Mouse (Mus musculus) forebrain, embryonic 12.5 days (tissue): Measurements from ENCODE around the gene Tacc2. TPM values are rescaled to one million over a fixed set of nuclear protein-coding genes. Genes with fewer than 3 reads are reported as not detected.

Experiments
- ATAC-seq: fragments of 200-750 bp; cut with Nextera tagmentation; 2 replicates; pipeline ENCODE4 v1.8.0; 2017; ENCODE audit warnings: moderate TSS enrichment; ENCODE audit not compliant: low FRiP score
- H3K27ac ChIP-seq: fragments of 300-500 bp; sonication (generic); 2 replicates; pipeline ENCODE4 v1.5.1; 2016; ENCODE audit warnings: mild to moderate bottlenecking
- H3K27me3 ChIP-seq: fragments of 300-500 bp; sonication (generic); 2 replicates; pipeline ENCODE4 v1.6.1; 2016; ENCODE audit warnings: mild to moderate bottlenecking
- H3K36me3 ChIP-seq: fragments of 300-500 bp; sonication (generic); replicated peaks from 2 replicates; pipeline ENCODE4 v1.6.1; 2016; ENCODE audit warnings: mild to moderate bottlenecking
- H3K4me1 ChIP-seq: fragments of 300-500 bp; sonication (generic); 2 replicates; pipeline ENCODE4 v1.6.1; 2016
- H3K4me2 ChIP-seq: fragments of 300-500 bp; sonication (generic); 2 replicates; pipeline ENCODE4 v1.6.1; 2016; ENCODE audit warnings: mild to moderate bottlenecking, moderate library complexity
- H3K4me3 ChIP-seq: fragments of 300-500 bp; sonication (generic); replicated peaks from 2 replicates; pipeline ENCODE4 v1.5.1; 2016; ENCODE audit warnings: mild to moderate bottlenecking
- H3K9ac ChIP-seq: fragments of 300-500 bp; sonication (generic); 2 replicates; pipeline ENCODE4 v1.6.1; 2016; ENCODE audit warnings: mild to moderate bottlenecking
- H3K9me3 ChIP-seq: fragments of 300-500 bp; sonication (generic); 2 replicates; pipeline ENCODE4 v1.6.1; 2016
- WGBS: fragments of 180-500 bp; shearing (Covaris S2); methylation state at CpG from one replicate; pipeline ENCODE4 v1.1.7; 2016; 5-methylcytosine and 5-hydroxymethylcytosine counted together
- polyA plus RNA-seq: library from polyadenylated mRNA; unstranded; fragments of >200 nt; fragmentation: Nextera tagmentation; extraction: Ambion mirVana; gene quantifications from 2 replicates; pipeline ENCODE4 v1.2.1, GENCODE M21; 2016

Gene Tacc2
- polyA plus RNA-seq, 1 experiment from 2014 or later = 54.8 TPM

- 86% methylated on average over 3 of the region's 3 CpGs for WGBS
- no peak overlapping the region for H3K9ac ChIP-seq
- no peak for ATAC-seq
- H3K4me2 ChIP-seq = no peak overlapping the region
- H3K27ac ChIP-seq = no peak overlapping the region
- no peak overlapping the region for H3K4me3 ChIP-seq
- 0 out of 2 replicates have a peak, but pooled peaks cover 12% of the 10 kb centered on the region for H3K4me1 ChIP-seq
- H3K9me3 ChIP-seq = no peaks in the 10 kb centered on the region
- peaks cover 8% of the 10 kb centered on the region for H3K27me3 ChIP-seq
- no peaks in the 10 kb centered on the region for H3K36me3 ChIP-seq
Measured at GRCm38 (mm10) chr7:130600074-130600473, 22.8 kb downstream of the Tacc2 start.

DNA sequence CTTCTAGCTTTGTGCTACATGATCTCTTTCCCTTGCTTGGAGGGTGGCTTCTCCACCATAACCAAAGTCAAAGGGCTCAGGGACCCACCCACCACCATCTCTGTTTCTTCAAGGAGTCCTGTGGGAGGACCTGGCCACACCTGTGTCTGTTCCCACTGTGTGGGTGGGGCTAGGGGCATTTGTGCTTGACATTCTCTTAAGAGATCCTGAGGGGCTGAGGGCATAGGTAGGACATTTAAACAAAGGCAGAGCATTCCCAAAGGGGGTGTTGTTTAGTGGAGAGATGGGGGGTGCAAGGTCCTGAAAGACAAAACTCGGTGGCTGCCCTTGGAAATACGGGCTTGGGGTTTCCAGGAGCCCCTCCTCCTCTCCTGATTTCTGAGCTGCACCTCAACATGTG, 23.3 kb downstream of the Tacc2 start:
- Histone ChIP-seq H3K9me3 (no peaks in the 10 kb centered on the region), H3K4me2 (no peak overlapping the region), H3K9ac (no peak overlapping the region), H3K36me3 (no peaks in the 10 kb centered on the region), H3K4me1 (0 out of 2 replicates have a peak, but pooled peaks cover 12% of the 10 kb centered on the region), H3K27ac (no peak overlapping the region), H3K4me3 (no peak overlapping the region), H3K27me3 (peaks cover 11% of the 10 kb centered on the region)
- 94% methylated on average over 2 of the region's 2 CpGs for WGBS
- no peak for ATAC-seq

- H3K27ac ChIP-seq = no peak overlapping the region
- no peaks in the 10 kb centered on the region for H3K36me3 ChIP-seq
- no peaks in the 10 kb centered on the region for H3K9me3 ChIP-seq
- no peak overlapping the region for H3K9ac ChIP-seq
- WGBS = 79% methylated on average over 1 of the region's 1 CpGs
- H3K4me3 ChIP-seq = no peak overlapping the region
- H3K4me2 ChIP-seq = no peak overlapping the region
- H3K4me1 ChIP-seq = 0 out of 2 replicates have a peak, but pooled peaks cover 1% of the 10 kb centered on the region
- no peak for ATAC-seq
- peaks cover 11% of the 10 kb centered on the region for H3K27me3 ChIP-seq
Measured at GRCm38 (mm10) chr7:130602804-130603203, 25.6 kb downstream of the Tacc2 start.

DNA sequence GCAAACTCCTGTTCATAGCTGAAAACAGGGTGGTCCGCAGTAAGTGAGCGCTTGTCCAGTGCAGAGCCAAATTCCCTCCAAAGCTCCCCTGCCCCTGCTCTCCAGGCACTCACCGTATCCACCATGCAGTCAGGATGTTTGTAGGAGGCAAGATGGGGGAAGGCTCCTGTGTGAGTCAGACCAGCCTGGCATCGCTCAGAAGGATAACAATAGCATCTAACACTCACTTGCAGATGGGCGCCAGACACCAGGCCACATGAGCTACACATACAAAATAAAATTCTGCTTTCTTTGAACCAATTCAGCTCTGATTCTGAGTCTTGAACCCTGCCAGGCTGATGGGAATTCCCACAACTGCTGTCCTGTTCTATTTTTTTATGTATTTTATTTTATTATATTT, 26.3 kb downstream of the Tacc2 start:
- H3K4me1 ChIP-seq = no peaks in the 10 kb centered on the region
- no peak overlapping the region for H3K27ac ChIP-seq
- H3K4me3 ChIP-seq = no peak overlapping the region
- no peaks in the 10 kb centered on the region for H3K9me3 ChIP-seq
- WGBS = 96% methylated on average over 5 of the region's 5 CpGs
- peaks cover 11% of the 10 kb centered on the region; the same call in 1 of the 2 replicates for H3K27me3 ChIP-seq
- no peak overlapping the region for H3K9ac ChIP-seq
- no peak for ATAC-seq
- no peak overlapping the region for H3K4me2 ChIP-seq
- H3K36me3 ChIP-seq = no peaks in the 10 kb centered on the region

DNA sequence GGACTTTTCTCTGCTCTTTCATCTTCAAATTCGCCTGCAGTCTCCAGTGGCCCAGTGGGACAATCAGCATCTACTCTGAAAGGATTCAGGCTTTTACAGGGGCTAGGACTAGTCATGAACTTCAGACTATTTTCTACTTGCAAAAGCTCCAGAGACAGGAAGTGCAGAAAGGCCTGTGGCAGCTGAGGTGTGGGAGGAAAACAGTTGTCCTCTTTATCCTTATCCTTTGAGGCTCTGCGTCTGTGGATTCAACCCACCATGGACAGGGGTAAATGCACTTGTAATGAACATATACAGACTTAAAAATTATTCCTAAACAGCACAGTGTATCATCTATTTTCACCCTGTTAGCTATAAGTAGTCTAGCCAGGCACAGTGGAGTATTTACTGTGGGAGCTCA, 27.2 kb downstream of the Tacc2 start:
- H3K27ac ChIP-seq = no peak overlapping the region
- H3K4me2 ChIP-seq = no peak overlapping the region
- H3K9ac ChIP-seq = no peak overlapping the region
- H3K36me3 ChIP-seq = no peaks in the 10 kb centered on the region
- H3K27me3 ChIP-seq = 0 out of 2 replicates have a peak, but pooled peaks cover 4% of the 10 kb centered on the region
- no peaks in the 10 kb centered on the region for H3K9me3 ChIP-seq
- ATAC-seq = no peak
- WGBS = 75% methylated on average over 2 of the region's 2 CpGs
- no peak overlapping the region for H3K4me3 ChIP-seq
- no peaks in the 10 kb centered on the region for H3K4me1 ChIP-seq

GRCm38 (mm10) chr7:130605111-130605510, 27.9 kb downstream of the Tacc2 start:
- 0 out of 2 replicates have a peak, but pooled peaks cover 4% of the 10 kb centered on the region for H3K27me3 ChIP-seq
- H3K36me3 ChIP-seq = no peaks in the 10 kb centered on the region
- H3K9ac ChIP-seq = no peak overlapping the region
- no peaks in the 10 kb centered on the region for H3K9me3 ChIP-seq
- no peak for ATAC-seq
- no peak overlapping the region for H3K27ac ChIP-seq
- no peak overlapping the region for H3K4me3 ChIP-seq
- 31% methylated on average over 6 of the region's 6 CpGs for WGBS
- H3K4me2 ChIP-seq = no peak overlapping the region
- no peaks in the 10 kb centered on the region for H3K4me1 ChIP-seq

GRCm38 (mm10) chr7:130606958-130607357, 29.7 kb downstream of the Tacc2 start:
- H3K4me2 ChIP-seq = no peak overlapping the region
- H3K27me3 ChIP-seq = 0 out of 2 replicates have a peak, but pooled peaks cover 4% of the 10 kb centered on the region
- WGBS = 86% methylated on average over 4 of the region's 4 CpGs
- no peak overlapping the region for H3K27ac ChIP-seq
- no peaks in the 10 kb centered on the region for H3K36me3 ChIP-seq
- no peak for ATAC-seq
- no peaks in the 10 kb centered on the region for H3K4me1 ChIP-seq
- H3K4me3 ChIP-seq = no peak overlapping the region
- no peak overlapping the region for H3K9ac ChIP-seq
- no peaks in the 10 kb centered on the region for H3K9me3 ChIP-seq

DNA sequence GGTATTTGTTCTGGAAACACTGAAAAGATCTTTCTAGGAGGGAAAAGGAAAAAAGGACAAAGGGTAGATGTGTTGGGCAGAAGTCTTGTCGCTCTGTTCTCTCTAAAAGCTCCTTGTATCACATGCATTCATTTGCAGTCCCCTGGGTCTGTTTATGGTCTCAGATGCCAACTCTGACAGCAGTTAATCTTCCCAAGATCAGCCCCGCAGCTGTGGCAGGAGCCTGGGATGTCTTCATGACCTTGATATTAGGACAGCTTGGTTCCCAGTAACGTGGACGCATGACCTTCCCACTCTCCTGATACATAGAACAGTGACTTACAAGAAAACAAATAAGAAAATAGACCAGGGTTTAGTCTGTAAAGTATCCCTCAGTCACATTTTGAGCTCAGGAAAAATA, 36.7 kb downstream of the Tacc2 start:
- no peak overlapping the region for H3K4me2 ChIP-seq
- H3K4me3 ChIP-seq = no peak overlapping the region
- 83% methylated on average over 4 of the region's 4 CpGs for WGBS
- no peaks in the 10 kb centered on the region for H3K36me3 ChIP-seq
- H3K27me3 ChIP-seq = no peaks in the 10 kb centered on the region
- no peak overlapping the region for H3K27ac ChIP-seq
- no peaks in the 10 kb centered on the region for H3K9me3 ChIP-seq
- no peak overlapping the region for H3K9ac ChIP-seq
- ATAC-seq = no peak
- H3K4me1 ChIP-seq = peaks cover 5% of the 10 kb centered on the region; the same call in 1 of the 2 replicates

- Histone ChIP-seq H3K9ac (no peak overlapping the region), H3K27ac (no peak overlapping the region), H3K36me3 (no peaks in the 10 kb centered on the region), H3K4me1 (peaks cover 5% of the 10 kb centered on the region; the same call in 1 of the 2 replicates), H3K27me3 (no peaks in the 10 kb centered on the region), H3K4me2 (no peak overlapping the region), H3K9me3 (no peaks in the 10 kb centered on the region), H3K4me3 (no peak overlapping the region)
- ATAC-seq = no peak
- WGBS = 96% methylated on average over 3 of the region's 3 CpGs
Measured at GRCm38 (mm10) chr7:130617591-130617990, 40.4 kb downstream of the Tacc2 start.

DNA sequence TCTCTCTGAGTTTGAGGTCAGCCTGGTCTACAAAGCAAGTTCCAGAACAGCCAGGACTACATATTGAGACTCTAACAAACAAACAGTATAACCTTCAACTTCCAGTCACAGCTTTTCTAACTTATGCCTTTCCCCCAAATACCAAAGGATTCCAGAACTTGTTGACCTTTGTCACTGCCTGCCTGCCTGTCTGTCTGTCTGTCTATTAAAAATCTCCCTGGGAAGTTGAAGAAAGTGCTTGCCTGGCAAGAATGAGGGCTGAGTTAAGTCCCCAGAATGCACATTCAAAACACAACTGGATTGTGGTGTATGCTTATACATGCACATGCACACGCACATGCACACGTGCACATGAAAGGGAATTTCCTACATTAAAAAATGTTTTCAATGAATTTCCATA, 43.8 kb downstream of the Tacc2 start:
- Histone ChIP-seq H3K4me2 (no peak overlapping the region), H3K27ac (no peak overlapping the region), H3K4me3 (no peak overlapping the region), H3K9ac (no peak overlapping the region), H3K4me1 (peaks cover 5% of the 10 kb centered on the region; the same call in 1 of the 2 replicates), H3K27me3 (0 out of 2 replicates have a peak, but pooled peaks cover 7% of the 10 kb centered on the region), H3K9me3 (no peaks in the 10 kb centered on the region), H3K36me3 (no peaks in the 10 kb centered on the region)
- no peak for ATAC-seq
- 85% methylated on average over 2 of the region's 2 CpGs for WGBS

GRCm38 (mm10) chr7:130621953-130622352, 44.7 kb downstream of the Tacc2 start:
- no peak for ATAC-seq
- no peak overlapping the region for H3K27ac ChIP-seq
- 68% methylated on average over 3 of the region's 3 CpGs for WGBS

GRCm38 (mm10) chr7:130622359-130622758, 45.1 kb downstream of the Tacc2 start:
- no peak overlapping the region for H3K4me2 ChIP-seq
- H3K9me3 ChIP-seq = no peaks in the 10 kb centered on the region
- H3K27ac ChIP-seq = no peak overlapping the region
- H3K27me3 ChIP-seq = 0 out of 2 replicates have a peak, but pooled peaks cover 7% of the 10 kb centered on the region
- no peaks in the 10 kb centered on the region for H3K36me3 ChIP-seq
- 94% methylated on average over 4 of the region's 4 CpGs for WGBS
- no peak overlapping the region for H3K4me3 ChIP-seq
- H3K9ac ChIP-seq = no peak overlapping the region
- ATAC-seq = no peak
- H3K4me1 ChIP-seq = peaks cover 5% of the 10 kb centered on the region; the same call in 1 of the 2 replicates

More at GRCm38 (mm10) chr7:130621953-130622352, 44.7 kb downstream of the Tacc2 start:
- Histone ChIP-seq H3K9me3 (no peaks in the 10 kb centered on the region), H3K27me3 (0 out of 2 replicates have a peak, but pooled peaks cover 7% of the 10 kb centered on the region), H3K9ac (no peak overlapping the region), H3K36me3 (no peaks in the 10 kb centered on the region), H3K4me2 (no peak overlapping the region), H3K4me3 (no peak overlapping the region), H3K4me1 (peaks cover 5% of the 10 kb centered on the region; the same call in 1 of the 2 replicates)

DNA sequence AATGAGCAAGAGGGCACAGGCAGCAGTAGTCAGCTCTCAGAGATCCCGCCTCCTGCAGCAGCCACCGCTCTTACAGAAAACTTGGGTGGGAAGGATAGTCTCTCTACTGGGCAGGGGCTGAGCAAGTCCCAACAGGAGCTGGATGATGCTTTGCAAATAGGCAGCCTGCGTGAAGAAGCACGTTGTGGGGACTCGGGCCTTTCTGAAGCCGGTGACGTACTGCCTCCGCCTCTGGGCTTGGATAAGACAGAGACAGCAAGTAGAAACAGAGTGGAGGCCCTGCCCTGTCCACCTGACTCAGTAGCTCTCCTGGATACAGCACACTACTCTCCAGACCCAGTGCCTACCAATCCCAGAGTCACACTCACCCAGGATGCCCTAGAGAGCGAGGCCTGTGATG, 47.1 kb downstream of the Tacc2 start:
- Histone ChIP-seq H3K9me3 (no peaks in the 10 kb centered on the region), H3K4me1 (no peaks in the 10 kb centered on the region), H3K27ac (no peak overlapping the region), H3K9ac (no peak overlapping the region), H3K4me2 (no peak overlapping the region), H3K36me3 (no peaks in the 10 kb centered on the region), H3K4me3 (no peak overlapping the region), H3K27me3 (0 out of 2 replicates have a peak, but pooled peaks cover 7% of the 10 kb centered on the region)
- 90% methylated on average over 9 of the region's 9 CpGs for WGBS
- ATAC-seq = no peak
